Mouse (Mus musculus): ENCODE data around the gene 4930595D18Rik.

DNA sequence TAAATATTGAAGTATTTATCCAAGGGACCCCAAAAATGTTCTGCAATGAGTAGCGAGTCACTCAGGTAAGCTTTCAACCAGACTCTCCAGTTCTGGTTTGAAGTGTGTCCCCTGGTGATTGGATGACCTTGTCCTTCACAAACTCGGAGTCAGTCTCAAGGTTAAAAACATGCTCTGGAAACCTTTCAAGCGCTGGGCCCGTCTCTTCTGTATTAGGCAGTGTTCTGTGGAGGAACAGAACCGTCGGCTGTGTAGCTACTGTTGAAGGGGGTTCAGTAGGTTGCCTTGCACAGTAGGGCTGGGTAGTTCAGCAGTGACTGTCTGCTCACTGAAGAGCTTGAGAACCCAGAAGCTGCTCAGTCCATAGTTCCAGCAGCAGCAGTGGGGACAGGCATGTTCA lies 29.6 kb downstream of the 4930595D18Rik start:
- TF ChIP-seq POLR2A (IDR thresholded peaks at IDR 0.05; ENCODE audit: low read depth, low read length) (no peak), CTCF (IDR thresholded peaks at IDR 0.05; ENCODE audit: extremely low read depth, insufficient read depth, insufficient read length, insufficient replicate concordance) (no peak)

Measured in spleen, adult 2 months (tissue).